Mouse (Mus musculus) forebrain, embryonic 16.5 days (tissue): ENCODE results near the gene Lrrc28. TPM values are rescaled to one million over a fixed set of nuclear protein-coding genes. Genes with fewer than 3 reads are reported as not detected.
"Not testable (repeated sequence)": the region's sequence is repeated elsewhere in the genome, so short reads cannot be mapped to it uniquely, and the experiment has no call there.

Source experiments
- ATAC-seq: fragments of 200-750 bp; cut with Nextera tagmentation; 2 replicates; pipeline ENCODE4 v1.8.0; 2017; ENCODE audit warnings: mild to moderate bottlenecking, moderate library complexity
- H3K27ac ChIP-seq: fragments of 300-500 bp; sonication (generic); 2 replicates; pipeline ENCODE4 v1.5.1; 2014; ENCODE audit warnings: low read length, control low read depth
- H3K27me3 ChIP-seq: fragments of 300-500 bp; sonication (generic); replicated peaks from 2 replicates; pipeline ENCODE4 v1.6.1; 2014; ENCODE audit warnings: low read length; ENCODE audit not compliant: control insufficient read depth, insufficient read depth
- H3K36me3 ChIP-seq: fragments of 300-500 bp; sonication (generic); 2 replicates; pipeline ENCODE4 v1.6.1; 2014; ENCODE audit not compliant: control insufficient read depth, insufficient read depth
- H3K4me1 ChIP-seq: fragments of 300-500 bp; sonication (generic); replicated peaks from 2 replicates; pipeline ENCODE4 v1.6.1; 2014; ENCODE audit warnings: low read length; ENCODE audit not compliant: control insufficient read depth, insufficient read depth
- H3K4me2 ChIP-seq: fragments of 300-500 bp; sonication (generic); 2 replicates; pipeline ENCODE4 v1.6.1; 2014; ENCODE audit warnings: mild to moderate bottlenecking, low read length, control low read depth
- H3K4me3 ChIP-seq: fragments of 300-500 bp; sonication (generic); replicated peaks from 2 replicates; pipeline ENCODE4 v1.5.1; 2014; ENCODE audit warnings: mild to moderate bottlenecking, low read length, control low read depth
- H3K9ac ChIP-seq: fragments of 300-500 bp; sonication (generic); replicated peaks from 2 replicates; pipeline ENCODE4 v1.6.1; 2014; ENCODE audit warnings: low read depth, low read length, control low read depth
- H3K9me3 ChIP-seq: fragments of 300-500 bp; sonication (generic); 2 replicates; pipeline ENCODE4 v1.6.1; 2016; ENCODE audit warnings: low read length; ENCODE audit not compliant: control insufficient read depth
- WGBS: fragments of 180-500 bp; shearing (Covaris S2); extraction: QIAGEN DNeasy Blood & Tissue Kit; methylation state at CpG from one replicate; pipeline ENCODE4 v1.1.7; 2014; 5-methylcytosine and 5-hydroxymethylcytosine counted together
- polyA plus RNA-seq: library from polyadenylated mRNA; unstranded; fragments of >200 nt; fragmentation: Nextera tagmentation; extraction: Ambion mirVana; gene quantifications from 2 replicates; pipeline ENCODE4 v1.2.1, GENCODE M21; 2015

The Lrrc28 gene
- polyA plus RNA-seq, 1 experiment from 2014 or later, result 31.9 TPM

GRCm38 (mm10) chr7:67536588-67537372, 108.3 kb downstream of the Lrrc28 start:
- no peaks in the 10 kb centered on the region for H3K36me3 ChIP-seq
- no peak overlapping the region for H3K27ac ChIP-seq
- H3K4me3 ChIP-seq, result no peak overlapping the region
- H3K27me3 ChIP-seq, result no peaks in the 10 kb centered on the region
- no peaks in the 10 kb centered on the region for H3K9me3 ChIP-seq
- 75% methylated on average over 11 of the region's 11 CpGs for WGBS
- H3K4me1 ChIP-seq, result no peaks in the 10 kb centered on the region
- H3K4me2 ChIP-seq, result no peak overlapping the region
- no peak overlapping the region for H3K9ac ChIP-seq
- no peak for ATAC-seq

DNA sequence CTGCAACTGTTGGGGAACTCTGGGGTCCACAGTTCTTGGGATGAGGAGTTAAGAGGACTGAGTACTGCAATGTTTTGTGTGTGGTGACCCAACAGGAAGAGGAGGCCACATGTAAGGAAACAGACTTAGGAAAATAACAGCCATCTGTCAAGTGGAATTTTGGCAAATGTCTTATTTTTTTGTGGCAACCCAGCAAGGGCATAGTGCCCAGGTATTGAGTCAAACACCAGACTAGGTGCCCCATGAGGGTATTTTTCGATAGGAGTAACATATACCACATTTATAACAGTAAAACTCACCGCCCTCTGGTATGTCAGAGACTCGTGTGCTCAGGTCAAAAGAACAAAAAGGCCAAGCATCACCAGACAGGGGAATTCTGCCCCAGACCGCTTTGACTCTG, 109.1 kb downstream of the Lrrc28 start:
- Histone ChIP-seq H3K9ac (no peak overlapping the region), H3K4me2 (no peak overlapping the region), H3K4me3 (no peak overlapping the region), H3K36me3 (no peaks in the 10 kb centered on the region), H3K4me1 (no peaks in the 10 kb centered on the region), H3K27ac (no peak overlapping the region), H3K27me3 (no peaks in the 10 kb centered on the region), H3K9me3 (no peaks in the 10 kb centered on the region)
- no peak for ATAC-seq
- 87% methylated on average over 4 of the region's 4 CpGs for WGBS

DNA sequence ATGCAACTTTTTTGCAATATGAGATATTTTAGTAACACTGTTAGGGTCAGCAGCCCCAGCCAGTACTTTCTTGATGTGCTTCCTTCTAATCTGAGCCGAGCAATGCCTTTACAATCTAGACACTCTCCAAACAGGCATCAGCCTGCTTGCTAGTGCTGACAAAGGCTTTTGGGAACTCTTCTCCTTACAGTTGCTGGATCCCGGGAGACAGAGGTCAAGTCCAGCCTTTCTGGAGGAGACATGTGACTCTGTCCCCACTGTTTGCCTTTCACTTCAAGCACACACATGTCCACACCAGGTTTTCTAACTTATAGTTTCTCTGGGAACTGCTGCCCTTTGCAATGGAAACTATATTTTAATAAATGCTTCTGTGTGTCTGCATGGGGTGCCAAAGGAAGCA, 114.1 kb downstream of the Lrrc28 start:
- Histone ChIP-seq H3K27me3 (no peaks in the 10 kb centered on the region), H3K27ac (no peak overlapping the region), H3K4me2 (no peak overlapping the region), H3K4me1 (peaks cover 17% of the 10 kb centered on the region), H3K9ac (no peak overlapping the region), H3K9me3 (no peaks in the 10 kb centered on the region), H3K4me3 (no peak overlapping the region), H3K36me3 (no peaks in the 10 kb centered on the region)
- WGBS, result 61% methylated on average over 2 of the region's 2 CpGs
- no peak for ATAC-seq

GRCm38 (mm10) chr7:67529381-67529780, 115.7 kb downstream of the Lrrc28 start:
- Histone ChIP-seq H3K27me3 (no peaks in the 10 kb centered on the region), H3K4me3 (no peak overlapping the region), H3K36me3 (no peaks in the 10 kb centered on the region), H3K4me2 (no peak overlapping the region), H3K9me3 (no peaks in the 10 kb centered on the region), H3K4me1 (peaks cover 17% of the 10 kb centered on the region), H3K27ac (no peak overlapping the region), H3K9ac (no peak overlapping the region)
- WGBS, result 85% methylated on average over 6 of the region's 6 CpGs
- no peak for ATAC-seq

DNA sequence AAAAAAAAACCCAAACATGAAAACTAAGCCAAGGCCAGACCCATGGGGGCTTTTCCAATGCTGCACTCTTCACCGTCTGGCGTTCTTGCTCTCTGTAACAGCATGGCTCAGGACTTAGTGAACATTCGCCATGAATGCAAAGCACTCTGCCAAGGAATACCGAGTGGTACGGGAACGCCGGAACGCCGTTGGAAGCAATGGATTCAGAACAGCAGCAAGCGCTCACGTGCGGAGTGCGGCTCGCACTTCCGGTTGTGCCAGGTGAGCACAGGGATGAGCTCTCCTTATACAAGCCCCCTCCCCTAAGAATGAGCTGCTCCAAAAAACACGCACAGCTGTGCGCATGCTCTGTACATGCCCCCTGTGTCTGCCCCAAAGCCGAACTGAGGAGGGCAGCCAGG, 116.2 kb downstream of the Lrrc28 start:
- no peak overlapping the region for H3K4me2 ChIP-seq

GRCm38 (mm10) chr7:67528063-67528811, 116.8 kb downstream of the Lrrc28 start:
- peak; percentile 82 for ATAC-seq
- peak overlapping the region; percentile 7; the same call in 1 of the 2 replicates for H3K4me2 ChIP-seq
- WGBS, result 37% methylated on average over 10 of the region's 10 CpGs
- no peaks in the 10 kb centered on the region for H3K27me3 ChIP-seq
- H3K4me1 ChIP-seq, result peaks cover 17% of the 10 kb centered on the region
- no peak overlapping the region for H3K4me3 ChIP-seq
- H3K9me3 ChIP-seq, result no peaks in the 10 kb centered on the region
- no peaks in the 10 kb centered on the region for H3K36me3 ChIP-seq
- H3K9ac ChIP-seq, result no peak overlapping the region
- H3K27ac ChIP-seq, result peak overlapping the region; percentile 80

More for the DNA sequence above, 116.2 kb downstream of the Lrrc28 start:
- no peak overlapping the region for H3K9ac ChIP-seq
- H3K27me3 ChIP-seq, result no peaks in the 10 kb centered on the region
- no peaks in the 10 kb centered on the region for H3K36me3 ChIP-seq
- peak overlapping the region; percentile 80; the same call in 1 of the 2 replicates for H3K27ac ChIP-seq
- no peak overlapping the region for H3K4me3 ChIP-seq
- H3K4me1 ChIP-seq, result peaks cover 17% of the 10 kb centered on the region
- peak; percentile 68 for ATAC-seq
- 69% methylated on average over 18 of the region's 18 CpGs for WGBS
- no peaks in the 10 kb centered on the region for H3K9me3 ChIP-seq

DNA sequence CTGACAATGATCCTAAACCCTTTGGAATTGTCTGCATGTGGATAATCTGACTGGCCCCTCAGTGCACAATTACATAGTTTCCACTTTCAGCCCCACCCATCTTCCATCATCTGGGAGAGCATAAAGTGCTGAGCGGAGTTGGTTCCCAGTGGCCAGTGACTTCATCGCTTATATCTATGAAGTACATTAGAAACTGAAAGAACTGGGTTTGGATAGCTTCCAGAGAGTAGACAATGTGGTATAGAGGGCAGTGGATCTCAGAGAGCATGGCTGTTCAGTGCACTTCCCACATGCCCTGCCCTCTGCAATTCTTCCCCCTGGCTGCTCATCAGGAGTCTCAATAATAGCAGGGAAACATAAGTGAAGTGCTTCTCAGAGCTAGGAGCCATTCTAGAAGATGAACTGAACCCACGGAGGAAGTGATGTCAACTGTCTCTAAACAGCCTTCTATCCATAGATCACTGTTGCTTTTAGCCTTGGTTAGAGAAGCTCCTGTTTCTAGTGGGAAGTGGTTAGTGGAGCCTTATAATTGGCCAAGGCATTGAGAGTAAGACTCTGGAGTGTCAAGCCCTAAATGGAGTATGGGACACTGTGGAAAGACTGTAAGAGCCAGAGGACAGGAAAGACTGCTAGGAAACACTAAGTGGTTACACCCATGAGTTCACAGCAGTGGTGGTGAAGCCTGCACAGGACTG, 119.0 kb downstream of the Lrrc28 start:
- H3K4me3 ChIP-seq, result no peak overlapping the region
- WGBS, result 85% methylated on average over 3 of the region's 3 CpGs
- no peak overlapping the region for H3K9ac ChIP-seq
- H3K9me3 ChIP-seq, result no peaks in the 10 kb centered on the region
- peaks cover 17% of the 10 kb centered on the region for H3K4me1 ChIP-seq
- no peak overlapping the region for H3K4me2 ChIP-seq
- no peak overlapping the region for H3K27ac ChIP-seq
- H3K27me3 ChIP-seq, result no peaks in the 10 kb centered on the region
- H3K36me3 ChIP-seq, result no peaks in the 10 kb centered on the region
- ATAC-seq, result no peak

- H3K27ac ChIP-seq, ATAC-seq, H3K9ac ChIP-seq, H3K4me3 ChIP-seq, H3K4me2 ChIP-seq, H3K27me3 ChIP-seq, H3K36me3 ChIP-seq, H3K9me3 ChIP-seq: not testable (repeated sequence)
- peaks cover 16% of the 10 kb centered on the region for H3K4me1 ChIP-seq
- 88% methylated on average over 8 of the region's 8 CpGs for WGBS
These were observed 121.0 kb downstream of the Lrrc28 start for GRCm38 (mm10) chr7:67524069-67524468.

DNA sequence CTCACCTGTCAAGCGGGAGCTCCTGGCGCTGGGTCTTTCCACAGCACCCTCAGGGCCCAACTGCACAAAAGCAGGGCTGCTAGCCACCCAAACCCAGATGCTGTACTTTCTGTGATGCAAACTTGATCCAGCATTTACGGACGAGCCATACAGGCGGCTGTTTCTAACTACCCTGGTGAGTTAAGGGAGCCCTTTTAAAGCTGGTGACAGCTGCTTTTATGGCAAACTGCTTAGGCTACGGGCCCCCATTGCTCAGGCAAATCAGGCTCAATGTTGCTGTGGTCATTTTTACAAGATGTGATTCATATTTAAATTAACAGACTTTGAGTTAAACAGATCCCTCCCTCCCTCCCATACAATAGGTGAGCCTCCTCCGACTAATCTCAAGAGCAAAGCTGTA, 121.7 kb downstream of the Lrrc28 start:
- 26% methylated on average over 7 of the region's 7 CpGs for WGBS
- H3K27ac ChIP-seq, result no peak overlapping the region
- no peaks in the 10 kb centered on the region for H3K9me3 ChIP-seq
- H3K9ac ChIP-seq, result no peak overlapping the region
- no peaks in the 10 kb centered on the region for H3K36me3 ChIP-seq
- H3K4me1 ChIP-seq, result peaks cover 10% of the 10 kb centered on the region
- ATAC-seq, result no peak
- H3K27me3 ChIP-seq, result no peaks in the 10 kb centered on the region
- no peak overlapping the region for H3K4me3 ChIP-seq
- H3K4me2 ChIP-seq, result no peak overlapping the region
